Comparison of ENCODE assay signal across 16 mouse cellular contexts in the genomic region with DNA sequence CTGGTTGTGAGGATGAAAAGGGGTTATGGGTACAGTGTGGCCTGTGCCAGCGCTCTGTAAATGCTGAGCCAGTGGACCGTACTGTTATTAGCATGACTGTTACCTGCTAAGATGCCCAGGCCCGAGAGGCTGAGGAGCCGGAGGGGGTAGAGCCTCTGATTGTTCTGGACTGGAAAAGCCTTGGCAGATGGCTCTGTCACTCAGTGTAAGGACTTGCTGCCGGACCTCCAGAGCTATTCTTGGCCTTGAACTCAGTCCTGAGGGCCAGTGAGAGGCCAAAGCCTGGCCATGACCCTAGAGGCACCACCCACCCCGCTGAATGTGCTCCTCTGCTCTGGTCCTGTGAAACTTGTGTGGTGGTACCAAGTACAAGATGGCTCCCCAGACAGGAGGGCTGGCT.
"Had no signal": no experiment of that assay in that cellular context is flagged by ENCODE, and none has a peak within 500 bp of the region (broad histone marks: within the 10 kb centered on the region; RNA-seq: fewer than 3 reads in every experiment).

No protein-coding gene starts in this region.

- DNase-seq: gastrocnemius, adult 2 months; gastrocnemius, postnatal 10 days; gastrocnemius, postnatal 25 days; heart, adult 18-20 months; heart, postnatal 10 days; heart, postnatal 4 days; kidney, adult 18-20 months; kidney, adult 8-10 months; kidney, postnatal 14 days; layer of hippocampus, adult 9-11 months; layer of hippocampus, postnatal 36 days; left cerebral cortex, postnatal 4 days had no signal

- ATAC-seq: hindbrain, embryonic 16.5 days; inflammation-experienced regulatory T-cells, adult 6 months; intestine, embryonic 15.5 days; liver, embryonic 12.5 days had no signal
